Mouse (Mus musculus) forebrain, embryonic 16.5 days (tissue): ENCODE data around the gene Prdx1. TPM values are rescaled to one million over a fixed set of nuclear protein-coding genes. Genes with fewer than 3 reads are reported as not detected.
"Not testable (repeated sequence)": the region's sequence is repeated elsewhere in the genome, so short reads cannot be mapped to it uniquely, and the experiment has no call there.

Experiments
- ATAC-seq: fragments of 200-750 bp; cut with Nextera tagmentation; 2 replicates; pipeline ENCODE4 v1.8.0; 2017; ENCODE audit warnings: mild to moderate bottlenecking, moderate library complexity
- H3K27ac ChIP-seq: fragments of 300-500 bp; sonication (generic); 2 replicates; pipeline ENCODE4 v1.5.1; 2014; ENCODE audit warnings: low read length, control low read depth
- H3K27me3 ChIP-seq: fragments of 300-500 bp; sonication (generic); replicated peaks from 2 replicates; pipeline ENCODE4 v1.6.1; 2014; ENCODE audit warnings: low read length; ENCODE audit not compliant: control insufficient read depth, insufficient read depth
- H3K36me3 ChIP-seq: fragments of 300-500 bp; sonication (generic); 2 replicates; pipeline ENCODE4 v1.6.1; 2014; ENCODE audit not compliant: control insufficient read depth, insufficient read depth
- H3K4me1 ChIP-seq: fragments of 300-500 bp; sonication (generic); replicated peaks from 2 replicates; pipeline ENCODE4 v1.6.1; 2014; ENCODE audit warnings: low read length; ENCODE audit not compliant: control insufficient read depth, insufficient read depth
- H3K4me2 ChIP-seq: fragments of 300-500 bp; sonication (generic); 2 replicates; pipeline ENCODE4 v1.6.1; 2014; ENCODE audit warnings: mild to moderate bottlenecking, low read length, control low read depth
- H3K4me3 ChIP-seq: fragments of 300-500 bp; sonication (generic); replicated peaks from 2 replicates; pipeline ENCODE4 v1.5.1; 2014; ENCODE audit warnings: mild to moderate bottlenecking, low read length, control low read depth
- H3K9ac ChIP-seq: fragments of 300-500 bp; sonication (generic); replicated peaks from 2 replicates; pipeline ENCODE4 v1.6.1; 2014; ENCODE audit warnings: low read depth, low read length, control low read depth
- H3K9me3 ChIP-seq: fragments of 300-500 bp; sonication (generic); 2 replicates; pipeline ENCODE4 v1.6.1; 2016; ENCODE audit warnings: low read length; ENCODE audit not compliant: control insufficient read depth
- WGBS: fragments of 180-500 bp; shearing (Covaris S2); extraction: QIAGEN DNeasy Blood & Tissue Kit; methylation state at CpG from one replicate; pipeline ENCODE4 v1.1.7; 2014; 5-methylcytosine and 5-hydroxymethylcytosine counted together
- polyA plus RNA-seq: library from polyadenylated mRNA; unstranded; fragments of >200 nt; fragmentation: Nextera tagmentation; extraction: Ambion mirVana; gene quantifications from 2 replicates; pipeline ENCODE4 v1.2.1, GENCODE M21; 2015

The Prdx1 gene
- polyA plus RNA-seq, 1 experiment from 2014 or later, result 455 TPM

DNA sequence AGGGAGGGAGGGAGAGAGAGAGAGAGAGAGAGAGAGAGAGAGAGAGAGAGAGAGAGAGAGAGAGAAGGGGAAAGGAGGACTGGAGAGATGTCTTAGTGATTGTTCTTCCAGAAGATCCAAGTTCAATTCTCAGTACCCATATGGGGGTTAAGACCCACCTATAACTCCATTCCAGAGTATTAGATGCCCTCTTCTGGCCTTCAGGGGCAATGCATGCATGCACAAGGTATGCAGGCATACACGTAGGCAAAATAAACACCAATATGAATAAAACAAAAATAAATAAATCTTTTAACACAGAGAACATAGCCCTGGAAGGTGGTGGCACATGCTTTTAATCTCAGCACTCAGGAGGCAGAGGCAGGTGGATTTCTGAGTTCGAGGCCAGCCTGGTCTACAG is 16.1 kb upstream of the Prdx1 start:
- ATAC-seq, result no peak
- H3K9me3 ChIP-seq, result no peaks in the 10 kb centered on the region
- WGBS, result 55% methylated on average over 2 of the region's 2 CpGs
- H3K36me3 ChIP-seq, result no peaks in the 10 kb centered on the region
- no peak overlapping the region for H3K4me3 ChIP-seq
- no peaks in the 10 kb centered on the region for H3K4me1 ChIP-seq
- H3K9ac ChIP-seq, result no peak overlapping the region
- H3K27me3 ChIP-seq, result no peaks in the 10 kb centered on the region
- no peak overlapping the region for H3K27ac ChIP-seq
- H3K4me2 ChIP-seq, result no peak overlapping the region

DNA sequence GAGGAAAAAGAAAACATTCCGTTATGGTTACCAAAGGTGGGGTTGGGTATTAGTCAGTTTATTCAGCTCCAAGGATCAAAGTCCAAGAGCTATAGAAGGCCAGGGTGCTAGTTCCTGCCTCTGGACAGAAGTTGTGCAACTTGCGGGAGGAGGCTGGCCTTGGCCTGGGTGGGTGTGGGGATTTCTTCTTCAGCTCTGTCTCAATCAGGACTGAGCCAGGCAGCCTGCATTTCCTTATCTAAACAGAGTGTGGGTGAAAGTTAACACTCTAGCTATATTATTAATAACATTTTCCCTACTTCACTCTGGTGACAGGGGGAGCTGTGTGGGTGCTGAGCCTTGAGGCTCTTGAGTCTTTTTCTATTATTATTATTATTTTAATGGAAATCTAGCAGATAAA is 12.6 kb upstream of the Prdx1 start:
- H3K27ac ChIP-seq, result no peak overlapping the region
- H3K4me2 ChIP-seq, result no peak overlapping the region
- H3K36me3 ChIP-seq, result no peaks in the 10 kb centered on the region
- no peak overlapping the region for H3K9ac ChIP-seq
- no peak for ATAC-seq
- no peaks in the 10 kb centered on the region for H3K9me3 ChIP-seq
- whole genome bisulfite sequencing, result 83% methylated on average over 2 of the region's 2 CpGs
- H3K4me3 ChIP-seq, result no peak overlapping the region
- no peaks in the 10 kb centered on the region for H3K4me1 ChIP-seq
- no peaks in the 10 kb centered on the region for H3K27me3 ChIP-seq

DNA sequence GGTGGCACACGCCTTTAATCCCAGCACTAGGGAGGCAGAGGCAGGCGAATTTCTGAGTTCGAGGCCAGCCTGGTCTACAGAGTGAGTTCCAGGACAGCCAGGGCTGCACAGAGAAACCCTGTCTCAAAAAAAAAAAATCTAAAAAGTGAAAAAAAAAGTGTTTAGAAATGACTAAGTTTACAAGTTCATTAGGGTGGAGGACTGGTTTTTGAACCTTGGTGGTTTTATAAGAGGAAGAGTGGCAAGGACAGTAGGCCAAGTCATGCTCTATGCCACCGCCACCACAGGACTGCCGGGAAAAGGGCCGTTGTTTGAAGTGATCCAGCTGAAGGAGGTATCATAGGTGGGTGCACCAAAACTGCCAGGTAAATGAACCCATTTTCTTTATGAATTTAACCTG is 10.6 kb upstream of the Prdx1 start:
- H3K4me3 ChIP-seq, H3K4me2 ChIP-seq, H3K9me3 ChIP-seq, H3K27me3 ChIP-seq, H3K4me1 ChIP-seq, H3K9ac ChIP-seq, H3K27ac ChIP-seq, ATAC-seq, H3K36me3 ChIP-seq: not testable (repeated sequence)
- WGBS, result 95% methylated on average over 6 of the region's 6 CpGs

DNA sequence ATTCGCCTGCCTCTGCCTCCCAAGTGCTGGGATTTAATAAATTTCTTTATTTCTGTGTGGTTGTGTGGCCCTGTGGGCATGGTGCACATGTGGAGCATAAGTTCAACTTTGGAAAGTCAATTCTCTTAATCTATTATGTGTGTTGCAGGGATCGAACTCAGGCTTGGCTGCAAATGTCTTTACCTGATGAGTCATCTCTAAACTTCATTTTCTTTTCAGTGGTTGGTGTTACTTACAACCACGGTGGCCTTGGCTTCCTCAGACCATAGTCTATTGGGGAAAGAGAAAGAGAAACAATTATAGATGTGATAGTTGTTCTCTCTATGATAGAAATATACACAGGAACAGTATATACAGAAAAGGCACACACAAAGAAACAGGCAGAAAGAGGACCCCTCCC is 9.3 kb upstream of the Prdx1 start:
- no peaks in the 10 kb centered on the region for H3K36me3 ChIP-seq
- 81% methylated on average over 3 of the region's 3 CpGs for WGBS
- no peaks in the 10 kb centered on the region for H3K4me1 ChIP-seq
- H3K9ac ChIP-seq, result no peak overlapping the region
- ATAC-seq, result no peak
- H3K9me3 ChIP-seq, result no peaks in the 10 kb centered on the region
- H3K4me3 ChIP-seq, result no peak overlapping the region
- no peak overlapping the region for H3K4me2 ChIP-seq
- H3K27ac ChIP-seq, result no peak overlapping the region
- H3K27me3 ChIP-seq, result no peaks in the 10 kb centered on the region

DNA sequence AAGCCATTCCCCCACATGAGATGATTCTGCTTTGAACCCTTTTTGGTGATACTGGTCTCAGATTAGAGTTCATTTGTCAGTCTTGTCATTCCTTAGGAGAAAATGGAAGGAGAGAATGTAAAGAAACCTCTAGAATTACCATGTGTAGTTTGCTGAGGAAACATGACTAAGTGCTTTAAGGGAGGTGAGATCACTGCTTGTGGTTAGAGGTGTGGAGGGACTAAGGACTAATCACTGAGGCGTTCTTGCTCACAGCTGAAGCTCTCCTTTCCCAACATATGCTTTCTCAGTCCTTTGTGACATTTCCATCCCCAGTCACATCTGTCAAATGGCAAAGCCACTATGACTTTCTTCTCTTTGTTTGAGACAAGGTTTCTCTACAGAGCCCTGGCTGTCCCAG is 7.5 kb upstream of the Prdx1 start:
- no peak for ATAC-seq
- no peaks in the 10 kb centered on the region for H3K27me3 ChIP-seq
- H3K4me2 ChIP-seq, result no peak overlapping the region
- no peaks in the 10 kb centered on the region for H3K9me3 ChIP-seq
- no peaks in the 10 kb centered on the region for H3K4me1 ChIP-seq
- H3K9ac ChIP-seq, result no peak overlapping the region
- WGBS, result 82% methylated on average over 1 of the region's 1 CpGs
- H3K4me3 ChIP-seq, result no peak overlapping the region
- no peaks in the 10 kb centered on the region for H3K36me3 ChIP-seq
- no peak overlapping the region for H3K27ac ChIP-seq

DNA sequence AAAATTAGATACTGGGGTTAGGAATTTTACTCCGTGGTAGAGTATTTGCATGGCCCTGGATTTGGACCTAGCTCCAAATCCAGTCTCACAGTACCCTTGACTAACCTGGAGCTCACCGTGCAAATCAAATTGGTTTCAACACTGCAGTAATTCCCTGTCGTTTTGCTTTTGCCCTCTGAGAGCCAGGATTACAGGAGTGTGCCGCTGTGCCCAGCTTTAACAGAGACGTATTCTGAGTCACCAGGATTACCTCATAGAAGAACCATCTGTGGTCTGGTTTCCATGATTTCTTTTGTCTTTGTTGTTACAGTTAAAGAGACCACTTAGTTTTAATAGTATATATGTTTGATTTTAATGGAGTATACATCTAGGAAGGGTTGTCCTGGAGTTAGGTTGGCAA is 6.2 kb upstream of the Prdx1 start:
- 66% methylated on average over 5 of the region's 5 CpGs for WGBS
- H3K9me3 ChIP-seq, result no peaks in the 10 kb centered on the region
- H3K27me3 ChIP-seq, result no peaks in the 10 kb centered on the region
- no peak overlapping the region for H3K9ac ChIP-seq
- H3K4me2 ChIP-seq, result no peak overlapping the region
- H3K4me1 ChIP-seq, result no peaks in the 10 kb centered on the region
- no peak for ATAC-seq
- H3K4me3 ChIP-seq, result no peak overlapping the region
- no peaks in the 10 kb centered on the region for H3K36me3 ChIP-seq
- no peak overlapping the region for H3K27ac ChIP-seq

DNA sequence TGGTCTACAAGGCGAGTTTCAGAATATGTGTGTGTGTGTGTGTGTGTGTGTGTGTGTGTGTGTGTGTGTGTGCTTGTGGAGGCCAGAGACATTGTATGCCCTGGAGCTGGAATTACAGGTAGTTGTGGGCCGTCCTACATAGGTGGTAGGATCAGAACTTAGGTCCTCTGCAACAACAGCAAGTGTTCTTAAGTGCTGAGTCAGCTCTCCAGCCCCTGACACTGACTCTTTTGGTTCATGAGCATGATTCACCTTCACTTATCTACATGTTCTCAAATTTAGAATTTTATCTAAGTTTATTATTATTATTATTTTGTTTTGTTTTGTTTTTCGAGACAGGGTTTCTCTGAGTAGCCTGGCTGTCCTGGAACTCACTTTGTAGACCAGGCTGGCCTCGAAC is 4.8 kb upstream of the Prdx1 start:
- WGBS, result 95% methylated on average over 4 of the region's 4 CpGs
- H3K36me3 ChIP-seq, H3K27me3 ChIP-seq, H3K9ac ChIP-seq, H3K4me2 ChIP-seq, H3K4me3 ChIP-seq, H3K9me3 ChIP-seq, ATAC-seq, H3K27ac ChIP-seq, H3K4me1 ChIP-seq: not testable (repeated sequence)

DNA sequence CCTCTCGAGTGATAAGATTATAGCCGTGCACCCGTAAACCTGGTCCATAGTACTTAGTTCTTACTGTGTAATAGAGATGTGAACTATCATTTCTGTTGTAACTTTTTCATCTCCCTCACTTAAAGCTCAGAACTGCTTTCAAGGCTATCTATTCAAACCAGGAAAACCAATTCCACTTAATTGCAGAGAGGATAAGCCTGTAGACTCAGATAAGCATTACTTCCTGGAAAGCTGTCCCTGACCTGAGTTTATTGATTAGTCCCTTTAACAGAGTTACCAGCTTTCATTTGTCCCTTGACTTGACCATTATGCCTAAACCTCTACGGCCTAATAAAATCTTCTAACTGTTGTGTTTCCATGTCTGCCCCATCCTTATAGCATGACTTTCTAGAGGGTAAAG is 1.4 kb upstream of the Prdx1 start:
- Histone ChIP-seq H3K27me3 (no peaks in the 10 kb centered on the region), H3K9me3 (no peaks in the 10 kb centered on the region), H3K9ac (no peak overlapping the region), H3K4me2 (no peak overlapping the region), H3K4me1 (peaks cover 19% of the 10 kb centered on the region), H3K27ac (no peak overlapping the region), H3K36me3 (no peaks in the 10 kb centered on the region), H3K4me3 (no peak overlapping the region)
- 93% methylated on average over 4 of the region's 4 CpGs for WGBS
- no peak for ATAC-seq

DNA sequence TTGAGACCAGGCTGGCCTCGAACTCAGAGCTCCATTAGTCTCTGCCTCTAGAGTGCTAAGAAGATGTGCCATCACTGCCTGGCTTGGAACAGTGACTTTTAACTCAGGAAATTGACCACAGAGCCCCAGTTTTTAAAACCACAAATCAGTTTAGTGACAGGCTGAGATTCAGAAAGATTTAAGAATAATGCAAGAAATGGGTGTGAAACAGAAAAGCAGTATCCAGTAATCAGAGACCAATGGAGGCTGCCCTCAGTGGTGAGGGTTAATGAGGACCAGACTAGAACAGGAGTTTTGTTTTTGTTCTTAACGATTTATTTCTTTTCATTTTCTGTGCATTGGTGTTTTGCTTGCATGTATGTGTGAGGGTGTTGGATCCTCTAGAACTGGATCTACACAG is 679 bp upstream of the Prdx1 start:
- Histone ChIP-seq H3K4me2 (peak overlapping the region; percentile 80; the same call in 1 of the 2 replicates), H3K27ac (peak overlapping the region; percentile 80; the same call in 1 of the 2 replicates), H3K36me3 (peaks cover 2% of the 10 kb centered on the region; the same call in 1 of the 2 replicates), H3K9ac (no peak overlapping the region), H3K27me3 (no peaks in the 10 kb centered on the region), H3K4me3 (no peak overlapping the region), H3K9me3 (no peaks in the 10 kb centered on the region), H3K4me1 (peaks cover 19% of the 10 kb centered on the region)
- 73% methylated on average over 2 of the region's 2 CpGs for WGBS
- no peak for ATAC-seq

DNA sequence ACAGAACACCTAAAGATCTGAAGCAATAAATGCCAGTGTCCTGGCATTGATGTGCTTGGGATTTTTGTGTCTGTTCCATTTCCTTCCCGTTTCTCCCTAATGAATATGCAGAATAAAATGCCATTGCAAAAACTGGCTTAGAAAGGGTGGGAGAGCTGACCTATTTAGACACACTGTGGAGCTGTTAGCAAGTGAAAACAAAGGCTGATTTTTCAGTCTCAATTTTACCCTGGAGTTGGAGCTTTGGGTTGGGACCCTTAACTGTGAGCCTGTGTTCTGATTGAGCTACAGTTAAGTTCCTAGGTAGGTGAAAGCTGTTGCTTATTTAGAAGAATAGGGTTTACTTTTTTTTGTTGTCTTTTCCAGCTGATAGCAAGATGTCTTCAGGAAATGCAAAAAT is 1.7 kb downstream of the Prdx1 start:
- no peak for ATAC-seq
- H3K36me3 ChIP-seq, result peaks cover 2% of the 10 kb centered on the region; the same call in 1 of the 2 replicates
- peak overlapping the region; percentile 80 for H3K4me2 ChIP-seq
- WGBS, result 7% methylated on average over 1 of the region's 1 CpGs
- no peak overlapping the region for H3K9ac ChIP-seq
- H3K27ac ChIP-seq, result no peak overlapping the region
- no peaks in the 10 kb centered on the region for H3K9me3 ChIP-seq
- H3K4me1 ChIP-seq, result peaks cover 19% of the 10 kb centered on the region
- H3K27me3 ChIP-seq, result no peaks in the 10 kb centered on the region
- peak overlapping the region; percentile 71 for H3K4me3 ChIP-seq
